Mouse (Mus musculus): Measurements from ENCODE around the gene Ms4a2. TPM values are rescaled to one million over a fixed set of nuclear protein-coding genes. Genes with fewer than 3 reads are reported as not detected.

Gene Ms4a2
- polyA plus RNA-seq, 1 experiment from 2014 or later, result 0.74 TPM

- WGBS (ENCODE audit: insufficient replicate concordance), result 6% methylated on average over 6 of the region's 6 CpGs
- H3K4me2 ChIP-seq (ENCODE audit: low read depth, low read length), result no peak overlapping the region
- H3K27ac ChIP-seq (ENCODE audit: low read length), result no peak overlapping the region
- H3K27me3 ChIP-seq (ENCODE audit: control insufficient read depth, insufficient read depth, low read depth, low read length), result no peaks in the 10 kb centered on the region
- no peaks in the 10 kb centered on the region for H3K9me3 ChIP-seq (replicated peaks; ENCODE audit: control insufficient read depth, low read length)
- no peaks in the 10 kb centered on the region for H3K36me3 ChIP-seq (ENCODE audit: control insufficient read depth, insufficient read depth)
- H3K4me3 ChIP-seq (ENCODE audit: low read depth, low read length), result no peak overlapping the region
- no peak overlapping the region for H3K9ac ChIP-seq (ENCODE audit: low read depth, low read length)
- peaks cover 5% of the 10 kb centered on the region; the same call in 1 of the 2 replicates for H3K4me1 ChIP-seq (ENCODE audit: control insufficient read depth, low read depth, low read length)
- 0 out of 2 replicates have a peak, but pooled peaks have one; percentile 37 for ATAC-seq (ENCODE audit: low read depth)
Observed at GRCm38 (mm10) chr19:11611541-11611945, 12.0 kb downstream of the Ms4a2 start.

- Histone ChIP-seq H3K36me3 (ENCODE audit: control insufficient read depth, insufficient read depth) (no peaks in the 10 kb centered on the region), H3K27ac (ENCODE audit: low read length) (no peak overlapping the region), H3K27me3 (ENCODE audit: control insufficient read depth, insufficient read depth, low read depth, low read length) (no peaks in the 10 kb centered on the region), H3K9ac (ENCODE audit: low read depth, low read length) (no peak overlapping the region), H3K9me3 (replicated peaks; ENCODE audit: control insufficient read depth, low read length) (no peaks in the 10 kb centered on the region), H3K4me1 (ENCODE audit: control insufficient read depth, low read depth, low read length) (peaks cover 5% of the 10 kb centered on the region; the same call in 1 of the 2 replicates), H3K4me2 (ENCODE audit: low read depth, low read length) (no peak overlapping the region), H3K4me3 (ENCODE audit: low read depth, low read length) (no peak overlapping the region)
- no peak for ATAC-seq (ENCODE audit: low read depth)
- WGBS (ENCODE audit: insufficient replicate concordance), result 5% methylated on average over 1 of the region's 1 CpGs
Observed at GRCm38 (mm10) chr19:11608172-11608571, 15.3 kb downstream of the Ms4a2 start.

GRCm38 (mm10) chr19:11604603-11605002, 18.9 kb downstream of the Ms4a2 start, which contains the start of gene Ms4a6d:
Ms4a6d (minus strand) TSS chr19:11604849.
- Histone ChIP-seq H3K36me3 (ENCODE audit: control insufficient read depth, insufficient read depth) (no peaks in the 10 kb centered on the region), H3K9me3 (replicated peaks; ENCODE audit: control insufficient read depth, low read length) (no peaks in the 10 kb centered on the region), H3K4me2 (ENCODE audit: low read depth, low read length) (no peak within 1 kb of the TSS), H3K4me3 (ENCODE audit: low read depth, low read length) (no peak within 1 kb of the TSS), H3K4me1 (ENCODE audit: control insufficient read depth, low read depth, low read length) (no peaks in the 10 kb centered on the region), H3K9ac (ENCODE audit: low read depth, low read length) (no peak within 1 kb of the TSS), H3K27me3 (ENCODE audit: control insufficient read depth, insufficient read depth, low read depth, low read length) (no peaks in the 10 kb centered on the region), H3K27ac (ENCODE audit: low read length) (no peak within 1 kb of the TSS)
- 53% methylated on average over 2 of the region's 2 CpGs for WGBS (ENCODE audit: insufficient replicate concordance)
- ATAC-seq (ENCODE audit: low read depth), result no peak

GRCm38 (mm10) chr19:11602026-11602425, 21.5 kb downstream of the Ms4a2 start:
- H3K27me3 ChIP-seq (ENCODE audit: control insufficient read depth, insufficient read depth, low read depth, low read length), result no peaks in the 10 kb centered on the region
- WGBS (ENCODE audit: insufficient replicate concordance), result 70% methylated on average over 2 of the region's 2 CpGs
- H3K4me2 ChIP-seq (ENCODE audit: low read depth, low read length), result no peak overlapping the region
- H3K4me3 ChIP-seq (ENCODE audit: low read depth, low read length), result no peak overlapping the region
- H3K36me3 ChIP-seq (ENCODE audit: control insufficient read depth, insufficient read depth), result no peaks in the 10 kb centered on the region
- no peak overlapping the region for H3K27ac ChIP-seq (ENCODE audit: low read length)
- ATAC-seq (ENCODE audit: low read depth), result no peak
- H3K4me1 ChIP-seq (ENCODE audit: control insufficient read depth, low read depth, low read length), result no peaks in the 10 kb centered on the region
- no peaks in the 10 kb centered on the region for H3K9me3 ChIP-seq (replicated peaks; ENCODE audit: control insufficient read depth, low read length)
- no peak overlapping the region for H3K9ac ChIP-seq (ENCODE audit: low read depth, low read length)

GRCm38 (mm10) chr19:11601349-11601748, 22.2 kb downstream of the Ms4a2 start:
- no peaks in the 10 kb centered on the region for H3K9me3 ChIP-seq (replicated peaks; ENCODE audit: control insufficient read depth, low read length)
- H3K27ac ChIP-seq (ENCODE audit: low read length), result no peak overlapping the region
- no peak for ATAC-seq (ENCODE audit: low read depth)
- no peaks in the 10 kb centered on the region for H3K4me1 ChIP-seq (ENCODE audit: control insufficient read depth, low read depth, low read length)
- WGBS (ENCODE audit: insufficient replicate concordance), result 69% methylated on average over 3 of the region's 3 CpGs
- no peaks in the 10 kb centered on the region for H3K36me3 ChIP-seq (ENCODE audit: control insufficient read depth, insufficient read depth)
- H3K4me3 ChIP-seq (ENCODE audit: low read depth, low read length), result no peak overlapping the region
- H3K9ac ChIP-seq (ENCODE audit: low read depth, low read length), result no peak overlapping the region
- H3K4me2 ChIP-seq (ENCODE audit: low read depth, low read length), result no peak overlapping the region
- no peaks in the 10 kb centered on the region for H3K27me3 ChIP-seq (ENCODE audit: control insufficient read depth, insufficient read depth, low read depth, low read length)

- WGBS (ENCODE audit: insufficient replicate concordance), result 34% methylated on average over 2 of the region's 2 CpGs
- H3K27me3 ChIP-seq (ENCODE audit: control insufficient read depth, insufficient read depth, low read depth, low read length), result no peaks in the 10 kb centered on the region
- H3K27ac ChIP-seq (ENCODE audit: low read length), result no peak overlapping the region
- no peaks in the 10 kb centered on the region for H3K9me3 ChIP-seq (replicated peaks; ENCODE audit: control insufficient read depth, low read length)
- no peaks in the 10 kb centered on the region for H3K36me3 ChIP-seq (ENCODE audit: control insufficient read depth, insufficient read depth)
- no peak overlapping the region for H3K9ac ChIP-seq (ENCODE audit: low read depth, low read length)
- H3K4me2 ChIP-seq (ENCODE audit: low read depth, low read length), result no peak overlapping the region
- no peak overlapping the region for H3K4me3 ChIP-seq (ENCODE audit: low read depth, low read length)
- H3K4me1 ChIP-seq (ENCODE audit: control insufficient read depth, low read depth, low read length), result no peaks in the 10 kb centered on the region
- ATAC-seq (ENCODE audit: low read depth), result no peak
Observed at GRCm38 (mm10) chr19:11589891-11590449, 33.5 kb downstream of the Ms4a2 start.

- no peak overlapping the region for H3K4me3 ChIP-seq (ENCODE audit: low read depth, low read length)
- WGBS (ENCODE audit: insufficient replicate concordance), result 44% methylated on average over 4 of the region's 4 CpGs
- H3K27me3 ChIP-seq (ENCODE audit: control insufficient read depth, insufficient read depth, low read depth, low read length), result no peaks in the 10 kb centered on the region
- H3K36me3 ChIP-seq (ENCODE audit: control insufficient read depth, insufficient read depth), result no peaks in the 10 kb centered on the region
- H3K9me3 ChIP-seq (replicated peaks; ENCODE audit: control insufficient read depth, low read length), result no peaks in the 10 kb centered on the region
- H3K27ac ChIP-seq (ENCODE audit: low read length), result no peak overlapping the region
- no peak overlapping the region for H3K4me2 ChIP-seq (ENCODE audit: low read depth, low read length)
- no peaks in the 10 kb centered on the region for H3K4me1 ChIP-seq (ENCODE audit: control insufficient read depth, low read depth, low read length)
- ATAC-seq (ENCODE audit: low read depth), result no peak
- H3K9ac ChIP-seq (ENCODE audit: low read depth, low read length), result no peak overlapping the region
Observed at GRCm38 (mm10) chr19:11589205-11589604, 34.3 kb downstream of the Ms4a2 start.

GRCm38 (mm10) chr19:11574965-11575364, 48.6 kb downstream of the Ms4a2 start:
- no peaks in the 10 kb centered on the region for H3K9me3 ChIP-seq (replicated peaks; ENCODE audit: control insufficient read depth, low read length)
- no peak overlapping the region for H3K27ac ChIP-seq (ENCODE audit: low read length)
- H3K4me3 ChIP-seq (ENCODE audit: low read depth, low read length), result no peak overlapping the region
- H3K4me1 ChIP-seq (ENCODE audit: control insufficient read depth, low read depth, low read length), result no peaks in the 10 kb centered on the region
- no peak for ATAC-seq (ENCODE audit: low read depth)
- no peaks in the 10 kb centered on the region for H3K36me3 ChIP-seq (ENCODE audit: control insufficient read depth, insufficient read depth)
- no peak overlapping the region for H3K9ac ChIP-seq (ENCODE audit: low read depth, low read length)
- H3K27me3 ChIP-seq (ENCODE audit: control insufficient read depth, insufficient read depth, low read depth, low read length), result no peaks in the 10 kb centered on the region
- 79% methylated on average over 8 of the region's 8 CpGs for WGBS (ENCODE audit: insufficient replicate concordance)
- no peak overlapping the region for H3K4me2 ChIP-seq (ENCODE audit: low read depth, low read length)

Data from liver, embryonic 16.5 days (tissue).